In the genomic region with DNA sequence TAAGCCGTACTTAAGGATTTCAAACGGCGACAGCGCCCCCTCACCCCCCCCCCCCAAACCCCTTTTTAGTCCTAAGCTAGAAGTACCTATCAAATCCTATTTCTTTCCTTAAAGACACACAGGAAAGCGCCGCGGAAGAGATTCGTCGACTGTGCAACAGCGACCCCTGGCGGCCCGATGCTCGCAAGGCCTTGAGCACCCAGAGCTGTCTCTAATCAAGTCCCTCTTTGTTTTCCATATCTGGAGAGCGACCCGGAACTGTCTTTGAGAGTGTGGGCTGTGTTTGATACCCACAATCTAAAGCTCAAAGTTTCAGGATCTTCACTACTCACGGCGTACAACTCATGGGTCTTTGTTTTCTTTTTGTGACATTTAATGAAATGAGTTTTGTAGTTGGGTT, we compare ENCODE assay signal across 8 mouse cellular contexts.
DNase-seq lines count a peak whose midpoint lies in the region; ATAC-seq and TF ChIP-seq lines count a peak whose summit lies in the region.

No protein-coding gene starts in this region.

- H3K27ac ChIP-seq in embryonic facial prominence, embryonic 14.5 days (replicated peaks; ENCODE audit: low read depth, low read length): peak overlapping the region; percentile 99
- H3K27ac ChIP-seq in limb, embryonic 14.5 days (replicated peaks; ENCODE audit: low read depth, low read length): peak overlapping the region; percentile 95
- H3K27ac ChIP-seq in midbrain, postnatal 0 days (ENCODE audit: low read depth, low read length): peak overlapping the region; percentile 92

- H3K9me3 ChIP-seq in embryonic facial prominence, embryonic 14.5 days (ENCODE audit: control insufficient read depth, low read length): no peaks in the 10 kb centered on the region
- H3K9me3 ChIP-seq in limb, embryonic 14.5 days (ENCODE audit: control insufficient read depth, low read length): no peaks in the 10 kb centered on the region
- no peaks in the 10 kb centered on the region for H3K9me3 ChIP-seq in midbrain, postnatal 0 days (ENCODE audit: low read length)

- DNase-seq in 3134 (ENCODE audit: extremely low read depth, insufficient read length, low spot score): peak; percentile 91
- DNase-seq in adrenal gland, postnatal 4 days (ENCODE audit: low spot score in 2 of 2): peak; percentile 87 to 91
- DNase-seq in embryonic facial prominence, embryonic 14.5 days (ENCODE audit: low spot score): peak; percentile 96
- DNase-seq in heart, adult 8-10 months (ENCODE audit: low spot score): peak; percentile 91
- peak; percentile 93 for DNase-seq in kidney, adult 9 months
- peak; percentile 97 for DNase-seq in limb, embryonic 14.5 days (ENCODE audit: low spot score)
- DNase-seq in midbrain, postnatal 0 days (ENCODE audit: low spot score): peak; percentile 97
- peak; percentile 79 to 86 for DNase-seq in spleen, postnatal 14 days (ENCODE audit: low spot score in 2 of 2)

- H3K27me3 ChIP-seq in embryonic facial prominence, embryonic 14.5 days (replicated peaks; ENCODE audit: control insufficient read depth, insufficient read depth, low read length): no peaks in the 10 kb centered on the region
- no peaks in the 10 kb centered on the region for H3K27me3 ChIP-seq in limb, embryonic 14.5 days (ENCODE audit: control insufficient read depth, insufficient read depth, low read length)
- no peaks in the 10 kb centered on the region for H3K27me3 ChIP-seq in midbrain, postnatal 0 days (ENCODE audit: insufficient read depth, low read length)

- peak; percentile 95 for ATAC-seq in embryonic facial prominence, embryonic 14.5 days (ENCODE audit: low read depth)
- ATAC-seq in limb, embryonic 14.5 days (ENCODE audit: low FRiP score, low read depth): peak; percentile 89
- peak; percentile 94 for ATAC-seq in midbrain, postnatal 0 days (ENCODE audit: low FRiP score)

- H3K36me3 ChIP-seq in embryonic facial prominence, embryonic 14.5 days (ENCODE audit: control insufficient read depth, insufficient read depth, low read length): no peaks in the 10 kb centered on the region
- no peaks in the 10 kb centered on the region for H3K36me3 ChIP-seq in limb, embryonic 14.5 days (ENCODE audit: control insufficient read depth, insufficient read depth, low read length)
- no peaks in the 10 kb centered on the region for H3K36me3 ChIP-seq in midbrain, postnatal 0 days (ENCODE audit: insufficient read depth, low read length)

- TF ChIP-seq CTCF in midbrain, postnatal 0 days (IDR thresholded peaks at IDR 0.05): peak; percentile 91

- peaks cover 7% of the 10 kb centered on the region for H3K4me1 ChIP-seq in embryonic facial prominence, embryonic 14.5 days (ENCODE audit: control insufficient read depth, insufficient read depth, low read length)
- peaks cover 10% of the 10 kb centered on the region for H3K4me1 ChIP-seq in limb, embryonic 14.5 days (ENCODE audit: control insufficient read depth, insufficient read depth, low read length)
- H3K4me1 ChIP-seq in midbrain, postnatal 0 days (ENCODE audit: insufficient read depth, low read length): no peaks in the 10 kb centered on the region

- peak overlapping the region; percentile 85 for H3K4me2 ChIP-seq in embryonic facial prominence, embryonic 14.5 days (ENCODE audit: low read depth, low read length)
- H3K4me2 ChIP-seq in limb, embryonic 14.5 days (replicated peaks; ENCODE audit: low read depth, low read length, severe bottlenecking): peak overlapping the region; percentile 54
- peak overlapping the region; percentile 67 for H3K4me2 ChIP-seq in midbrain, postnatal 0 days (ENCODE audit: low read depth, low read length, poor library complexity, severe bottlenecking)

- H3K9ac ChIP-seq in embryonic facial prominence, embryonic 14.5 days (ENCODE audit: low read depth, low read length): peak overlapping the region; percentile 73
- peak overlapping the region; percentile 62 for H3K9ac ChIP-seq in limb, embryonic 14.5 days (ENCODE audit: low read depth, low read length, severe bottlenecking)
- peak overlapping the region; percentile 63 for H3K9ac ChIP-seq in midbrain, postnatal 0 days (replicated peaks; ENCODE audit: low read length, poor library complexity, severe bottlenecking)

- peak overlapping the region; percentile 47 for H3K4me3 ChIP-seq in embryonic facial prominence, embryonic 14.5 days (ENCODE audit: low read depth, low read length)
- H3K4me3 ChIP-seq in limb, embryonic 14.5 days (replicated peaks; ENCODE audit: low read length): peak overlapping the region; percentile 43
- peak overlapping the region; percentile 39 for H3K4me3 ChIP-seq in midbrain, postnatal 0 days (ENCODE audit: low read depth, low read length)

- under 1% methylated on average over 17 of the region's 17 CpGs for WGBS in embryonic facial prominence, embryonic 14.5 days
- WGBS in limb, embryonic 14.5 days: 0% methylated on average over 17 of the region's 17 CpGs
- under 1% methylated on average over 17 of the region's 17 CpGs for WGBS in midbrain, postnatal 0 days

- no peak for TF ChIP-seq POLR2A in limb, embryonic 14.5 days (IDR thresholded peaks at IDR 0.05; ENCODE audit: borderline replicate concordance, extremely low read depth, insufficient read depth, insufficient read length)

Comparison
In these comparisons a context has a peak if more than half of its experiments do, and no peak if none do; other contexts are left out.
1. Peak in every context shown above with its lines: DNase-seq, ATAC-seq, H3K4me3 ChIP-seq and H3K27ac ChIP-seq.